Mouse (Mus musculus): Measurements from ENCODE around the gene E130114P18Rik. TPM values are rescaled to one million over a fixed set of nuclear protein-coding genes. Genes with fewer than 3 reads are reported as not detected.

E130114P18Rik gene
- polyA plus RNA-seq, 1 experiment, result not detected

DNA sequence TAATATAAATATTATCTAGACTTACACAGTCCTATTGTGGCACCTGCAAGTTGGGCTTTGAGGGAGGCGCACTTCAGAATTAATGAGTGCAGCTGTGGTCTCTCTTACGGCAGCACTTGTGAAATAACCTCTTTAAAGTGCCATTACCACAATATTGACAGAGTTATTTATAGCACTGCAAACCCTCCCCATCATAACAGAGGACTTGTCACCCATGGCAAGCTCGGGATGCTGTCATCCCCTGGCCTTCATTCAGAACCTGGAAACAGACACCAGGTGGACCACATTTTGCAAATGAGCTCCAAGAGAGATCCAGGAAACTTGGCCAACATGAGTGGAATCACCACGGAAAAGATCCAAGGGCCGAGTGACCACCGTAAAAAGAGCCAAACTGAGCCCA is 63.3 kb downstream of the E130114P18Rik start:
- no peaks in the 10 kb centered on the region for H3K36me3 ChIP-seq (ENCODE audit: control insufficient read depth, insufficient read depth)
- no peaks in the 10 kb centered on the region for H3K27me3 ChIP-seq (ENCODE audit: control insufficient read depth, insufficient read depth, insufficient read length)
- TF ChIP-seq USF1 (IDR thresholded peaks at IDR 0.05; ENCODE audit: low read depth), result no peak
- TF ChIP-seq MYOG (IDR thresholded peaks at IDR 0.05; ENCODE audit: control insufficient read depth, extremely low read depth, insufficient read length), result no peak
- no peak for TF ChIP-seq CEBPB (IDR thresholded peaks at IDR 0.05; ENCODE audit: low read depth)
- TF ChIP-seq FOSL1 (IDR thresholded peaks at IDR 0.05; ENCODE audit: insufficient read depth, low read length, poor library complexity, severe bottlenecking), result no peak
- no peak for TF ChIP-seq MYOD1 (IDR thresholded peaks at IDR 0.05; ENCODE audit: control insufficient read depth, insufficient read length, low read depth)
- no peak for TF ChIP-seq MAX (IDR thresholded peaks at IDR 0.05)
- no peak for TF ChIP-seq CTCF (IDR thresholded peaks at IDR 0.05; ENCODE audit: control insufficient read depth, insufficient read depth, insufficient read length)
- H3K79me3 ChIP-seq (ENCODE audit: low read depth), result no peaks in the 10 kb centered on the region
- H3K4me3 ChIP-seq (ENCODE audit: insufficient read depth, poor library complexity, severe bottlenecking), result no peak overlapping the region
- no peaks in the 10 kb centered on the region for H3K79me2 ChIP-seq (ENCODE audit: control insufficient read depth, insufficient read depth)
- no peak overlapping the region for H3ac ChIP-seq (ENCODE audit: control insufficient read depth, insufficient read length, low read depth)

DNA sequence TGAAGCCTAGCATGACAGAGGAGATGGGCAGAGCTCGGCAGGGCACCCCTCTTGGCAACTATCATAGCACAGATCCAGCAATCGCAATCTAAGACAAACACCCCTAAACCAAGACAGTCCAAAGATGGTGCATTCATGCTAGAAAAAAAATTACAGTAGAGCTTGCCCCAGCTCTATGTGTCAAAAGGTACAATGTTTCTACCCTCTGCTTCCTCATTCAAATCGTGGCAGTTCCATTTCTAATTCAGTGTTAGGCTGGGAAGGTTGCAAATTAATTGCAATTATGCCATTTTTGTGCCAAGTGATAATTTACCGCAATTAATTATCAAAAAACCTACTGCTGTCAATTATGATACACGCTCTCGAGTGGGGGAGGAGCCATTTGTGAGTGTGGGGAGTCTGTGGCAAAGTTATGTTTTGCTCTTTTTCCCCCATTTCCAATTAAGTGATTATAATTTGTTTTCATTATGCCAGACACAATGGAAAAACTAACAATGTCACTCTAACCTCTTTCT is 63.7 kb downstream of the E130114P18Rik start:
- Histone ChIP-seq H3K79me3 (ENCODE audit: low read depth) (no peaks in the 10 kb centered on the region), H3K27me3 (ENCODE audit: control insufficient read depth, insufficient read depth, insufficient read length) (no peaks in the 10 kb centered on the region), H3K36me3 (ENCODE audit: control insufficient read depth, insufficient read depth) (no peaks in the 10 kb centered on the region), H3ac (ENCODE audit: control insufficient read depth, insufficient read length, low read depth) (no peak overlapping the region), H3K79me2 (ENCODE audit: control insufficient read depth, insufficient read depth) (no peaks in the 10 kb centered on the region), H3K4me3 (ENCODE audit: insufficient read depth, poor library complexity, severe bottlenecking) (no peak overlapping the region)
- TF ChIP-seq MYOG (IDR thresholded peaks at IDR 0.05; ENCODE audit: control insufficient read depth, extremely low read depth, insufficient read length) (no peak), CEBPB (IDR thresholded peaks at IDR 0.05; ENCODE audit: low read depth) (no peak), USF1 (IDR thresholded peaks at IDR 0.05; ENCODE audit: low read depth) (no peak), MAX (IDR thresholded peaks at IDR 0.05) (no peak), MYOD1 (IDR thresholded peaks at IDR 0.05; ENCODE audit: control insufficient read depth, insufficient read length, low read depth) (no peak), CTCF (IDR thresholded peaks at IDR 0.05; ENCODE audit: control insufficient read depth, insufficient read depth, insufficient read length) (no peak), FOSL1 (IDR thresholded peaks at IDR 0.05; ENCODE audit: insufficient read depth, low read length, poor library complexity, severe bottlenecking) (no peak)

DNA sequence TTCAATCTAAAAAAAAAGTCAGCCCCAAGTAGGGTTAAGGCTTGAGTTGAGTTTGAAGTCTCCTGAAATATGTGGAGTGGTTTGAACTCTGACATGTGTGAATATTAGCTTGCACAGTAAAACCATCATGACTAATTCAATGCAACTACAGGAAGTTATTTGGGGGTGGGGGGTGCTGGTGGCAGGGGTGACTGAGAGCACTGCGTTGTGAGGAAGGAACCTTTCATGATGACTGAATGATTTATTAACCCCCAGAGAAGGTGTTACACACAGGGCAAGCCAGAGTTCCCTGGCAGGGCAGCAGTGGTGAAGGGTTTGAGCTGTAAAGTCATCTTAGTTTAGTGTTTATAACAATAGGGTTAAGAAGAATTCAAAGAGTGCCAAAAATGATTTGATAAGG is 65.3 kb downstream of the E130114P18Rik start:
- Histone ChIP-seq H3K79me2 (ENCODE audit: control insufficient read depth, insufficient read depth) (no peaks in the 10 kb centered on the region), H3K36me3 (ENCODE audit: control insufficient read depth, insufficient read depth) (no peaks in the 10 kb centered on the region), H3K4me3 (ENCODE audit: insufficient read depth, poor library complexity, severe bottlenecking) (no peak overlapping the region), H3ac (ENCODE audit: control insufficient read depth, insufficient read length, low read depth) (no peak overlapping the region), H3K79me3 (ENCODE audit: low read depth) (no peaks in the 10 kb centered on the region), H3K27me3 (ENCODE audit: control insufficient read depth, insufficient read depth, insufficient read length) (no peaks in the 10 kb centered on the region)
- no peak for TF ChIP-seq MYOG (IDR thresholded peaks at IDR 0.05; ENCODE audit: control insufficient read depth, extremely low read depth, insufficient read length)
- no peak for TF ChIP-seq MYOD1 (IDR thresholded peaks at IDR 0.05; ENCODE audit: control insufficient read depth, insufficient read length, low read depth)
- no peak for TF ChIP-seq USF1 (IDR thresholded peaks at IDR 0.05; ENCODE audit: low read depth)

DNA sequence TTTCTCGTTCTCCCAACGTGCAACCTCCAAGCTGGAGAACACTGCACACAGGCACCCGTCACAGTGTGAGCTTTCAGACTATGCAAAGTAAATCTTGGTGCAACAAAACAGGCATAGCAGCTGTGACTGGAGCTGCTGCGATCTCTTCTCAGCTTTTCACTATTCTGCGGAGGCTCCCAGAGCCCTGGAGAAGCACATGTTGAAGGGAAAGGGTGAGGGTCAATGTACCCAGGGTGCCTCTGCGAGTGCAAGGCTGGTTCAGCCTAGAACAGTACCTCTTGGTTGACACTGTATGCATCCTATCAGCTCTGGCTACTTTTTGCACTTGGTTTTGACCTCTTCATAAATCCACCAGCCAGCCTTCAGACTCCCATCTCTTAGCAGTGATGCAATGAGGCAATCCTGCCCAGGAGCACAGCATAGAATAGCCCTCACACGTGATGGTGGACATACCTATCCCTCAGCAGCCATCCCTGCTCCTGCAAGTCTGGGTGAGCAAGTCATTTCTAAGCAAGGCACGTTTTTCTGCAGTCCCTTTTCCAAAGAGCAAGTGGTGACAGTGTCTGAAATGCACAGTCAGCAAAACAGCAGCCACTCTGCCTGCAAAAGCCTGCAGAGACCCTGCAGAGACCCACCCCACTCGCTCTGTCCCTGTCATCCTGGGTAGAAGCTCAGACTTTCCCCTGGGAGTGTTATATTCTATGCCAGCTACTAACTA is 67.7 kb downstream of the E130114P18Rik start:
- Histone ChIP-seq H3K27me3 (ENCODE audit: control insufficient read depth, insufficient read depth, insufficient read length) (no peaks in the 10 kb centered on the region), H3K4me3 (ENCODE audit: insufficient read depth, poor library complexity, severe bottlenecking) (no peak overlapping the region), H3ac (ENCODE audit: control insufficient read depth, insufficient read length, low read depth) (no peak overlapping the region), H3K79me2 (ENCODE audit: control insufficient read depth, insufficient read depth) (no peaks in the 10 kb centered on the region), H3K36me3 (ENCODE audit: control insufficient read depth, insufficient read depth) (no peaks in the 10 kb centered on the region), H3K79me3 (ENCODE audit: low read depth) (no peaks in the 10 kb centered on the region)
- TF ChIP-seq MYOG (IDR thresholded peaks at IDR 0.05; ENCODE audit: control insufficient read depth, extremely low read depth, insufficient read length) (no peak), USF1 (IDR thresholded peaks at IDR 0.05; ENCODE audit: low read depth) (no peak), CEBPB (IDR thresholded peaks at IDR 0.05; ENCODE audit: low read depth) (no peak), FOSL1 (IDR thresholded peaks at IDR 0.05; ENCODE audit: insufficient read depth, low read length, poor library complexity, severe bottlenecking) (no peak), CTCF (IDR thresholded peaks at IDR 0.05; ENCODE audit: control insufficient read depth, insufficient read depth, insufficient read length) (no peak), MAX (IDR thresholded peaks at IDR 0.05) (no peak), MYOD1 (IDR thresholded peaks at IDR 0.05; ENCODE audit: control insufficient read depth, insufficient read length, low read depth) (no peak)

DNA sequence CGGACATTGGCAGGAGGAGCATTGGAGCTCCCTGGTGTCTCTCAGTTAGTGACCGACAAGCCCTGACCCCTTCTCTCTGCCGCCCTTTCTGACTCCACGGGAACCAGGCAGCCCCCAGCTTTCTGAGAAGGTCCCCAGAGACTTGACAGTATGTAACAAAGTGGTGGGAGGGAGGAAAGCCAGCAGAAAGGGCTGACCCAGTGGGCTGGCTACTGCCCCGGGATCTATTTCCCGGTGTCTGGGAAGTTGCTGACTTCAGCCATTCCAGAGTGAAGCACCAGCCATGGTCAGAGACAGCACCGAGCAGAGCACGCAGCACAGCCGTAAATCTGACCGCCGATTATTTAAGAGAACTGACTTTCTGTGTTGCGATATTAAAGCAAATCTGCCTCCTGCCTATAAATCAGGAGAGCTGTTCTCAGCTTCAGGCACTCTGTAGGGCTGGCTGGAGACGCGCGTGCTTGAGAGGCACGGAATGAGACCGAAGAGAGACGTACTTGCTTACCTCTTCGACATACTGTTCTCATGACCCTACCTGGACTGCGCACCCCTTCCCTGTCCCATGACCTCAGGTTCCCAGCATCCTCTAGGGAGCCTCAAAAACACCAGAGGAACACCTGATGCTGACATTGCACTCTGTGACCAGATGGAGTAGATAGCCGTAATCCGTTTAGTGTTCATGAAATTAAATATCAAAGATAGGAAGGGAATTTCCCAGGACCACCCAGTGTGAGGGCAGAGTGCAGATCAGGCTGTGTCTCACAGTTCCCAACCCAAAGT is 70.3 kb downstream of the E130114P18Rik start:
- Histone ChIP-seq H3K79me2 (ENCODE audit: control insufficient read depth, insufficient read depth) (no peaks in the 10 kb centered on the region), H3ac (ENCODE audit: control insufficient read depth, insufficient read length, low read depth) (no peak overlapping the region), H3K36me3 (ENCODE audit: control insufficient read depth, insufficient read depth) (no peaks in the 10 kb centered on the region)

More for the DNA sequence above, 70.3 kb downstream of the E130114P18Rik start:
- no peak for TF ChIP-seq MYOD1 (IDR thresholded peaks at IDR 0.05; ENCODE audit: control insufficient read depth, insufficient read length, low read depth)
- no peak for TF ChIP-seq FOSL1 (IDR thresholded peaks at IDR 0.05; ENCODE audit: insufficient read depth, low read length, poor library complexity, severe bottlenecking)
- no peak for TF ChIP-seq CTCF (IDR thresholded peaks at IDR 0.05; ENCODE audit: control insufficient read depth, insufficient read depth, insufficient read length)
- TF ChIP-seq MAX (IDR thresholded peaks at IDR 0.05), result no peak
- no peak for TF ChIP-seq MYOG (IDR thresholded peaks at IDR 0.05; ENCODE audit: control insufficient read depth, extremely low read depth, insufficient read length)
- no peak for TF ChIP-seq CEBPB (IDR thresholded peaks at IDR 0.05; ENCODE audit: low read depth)
- no peak for TF ChIP-seq USF1 (IDR thresholded peaks at IDR 0.05; ENCODE audit: low read depth)
- Histone ChIP-seq H3K79me3 (ENCODE audit: low read depth) (no peaks in the 10 kb centered on the region), H3K27me3 (ENCODE audit: control insufficient read depth, insufficient read depth, insufficient read length) (no peaks in the 10 kb centered on the region), H3K4me3 (ENCODE audit: insufficient read depth, poor library complexity, severe bottlenecking) (no peak overlapping the region)

Data from C2C12 (cell line).